ENCODE assay signal across 14 mouse cellular contexts in the genomic region with DNA sequence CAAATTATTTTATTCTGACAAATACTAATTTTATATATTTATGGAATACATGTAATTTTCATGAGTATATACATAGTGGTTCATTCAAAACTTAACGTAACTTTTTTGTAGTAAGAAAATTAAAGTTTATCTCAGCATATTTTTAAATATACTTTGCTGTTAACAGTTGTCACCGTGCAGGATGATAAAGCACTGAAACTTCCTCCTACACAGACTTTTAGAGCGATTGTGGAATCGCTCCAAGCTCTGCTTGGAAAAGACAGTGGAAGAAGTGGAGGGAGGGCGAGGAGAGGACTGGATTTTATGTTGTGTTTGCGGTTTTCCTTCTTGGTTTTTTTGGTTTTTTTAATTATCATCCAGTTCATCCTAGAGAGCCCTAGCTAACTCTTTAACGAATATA.
"Had no signal": no experiment of that assay in that cellular context is flagged by ENCODE, and none has a peak within 500 bp of the region (broad histone marks: within the 10 kb centered on the region; RNA-seq: fewer than 3 reads in every experiment).

No protein-coding gene starts in this region.

- H3K36me3 ChIP-seq: intestine, embryonic 15.5 days; midbrain, embryonic 12.5 days had no signal

- H3K9me3 ChIP-seq: intestine, embryonic 15.5 days; limb, embryonic 13.5 days; midbrain, embryonic 12.5 days; neural tube, embryonic 13.5 days had no signal

- DNase-seq: kidney, adult 2 months; layer of hippocampus, adult 9-11 months; layer of hippocampus, postnatal 36 days; left cerebral cortex, postnatal 4 days; lung, adult 2 months; retina, postnatal 1 day; right cerebral cortex, postnatal 14 days; thymus, postnatal 36 days had no signal

- H3K9ac ChIP-seq: intestine, embryonic 15.5 days; limb, embryonic 13.5 days; liver, embryonic 14.5 days; midbrain, embryonic 12.5 days; neural tube, embryonic 13.5 days had no signal

- H3K4me3 ChIP-seq: intestine, embryonic 15.5 days; limb, embryonic 13.5 days; midbrain, embryonic 12.5 days; neural tube, embryonic 13.5 days had no signal

- H3K4me2 ChIP-seq: intestine, embryonic 15.5 days; limb, embryonic 13.5 days; midbrain, embryonic 12.5 days; neural tube, embryonic 13.5 days had no signal

- H3K27ac ChIP-seq: intestine, embryonic 15.5 days; limb, embryonic 13.5 days; liver, embryonic 14.5 days; midbrain, embryonic 12.5 days; neural tube, embryonic 13.5 days had no signal

- H3K4me1 ChIP-seq: limb, embryonic 13.5 days; midbrain, embryonic 12.5 days had no signal

- H3K27me3 ChIP-seq: intestine, embryonic 15.5 days; limb, embryonic 13.5 days; midbrain, embryonic 12.5 days; neural tube, embryonic 13.5 days had no signal

- ATAC-seq: intestine, embryonic 15.5 days; midbrain, embryonic 16.5 days had no signal
